ENCODE assay signal across 8 mouse cellular contexts in the genomic region with DNA sequence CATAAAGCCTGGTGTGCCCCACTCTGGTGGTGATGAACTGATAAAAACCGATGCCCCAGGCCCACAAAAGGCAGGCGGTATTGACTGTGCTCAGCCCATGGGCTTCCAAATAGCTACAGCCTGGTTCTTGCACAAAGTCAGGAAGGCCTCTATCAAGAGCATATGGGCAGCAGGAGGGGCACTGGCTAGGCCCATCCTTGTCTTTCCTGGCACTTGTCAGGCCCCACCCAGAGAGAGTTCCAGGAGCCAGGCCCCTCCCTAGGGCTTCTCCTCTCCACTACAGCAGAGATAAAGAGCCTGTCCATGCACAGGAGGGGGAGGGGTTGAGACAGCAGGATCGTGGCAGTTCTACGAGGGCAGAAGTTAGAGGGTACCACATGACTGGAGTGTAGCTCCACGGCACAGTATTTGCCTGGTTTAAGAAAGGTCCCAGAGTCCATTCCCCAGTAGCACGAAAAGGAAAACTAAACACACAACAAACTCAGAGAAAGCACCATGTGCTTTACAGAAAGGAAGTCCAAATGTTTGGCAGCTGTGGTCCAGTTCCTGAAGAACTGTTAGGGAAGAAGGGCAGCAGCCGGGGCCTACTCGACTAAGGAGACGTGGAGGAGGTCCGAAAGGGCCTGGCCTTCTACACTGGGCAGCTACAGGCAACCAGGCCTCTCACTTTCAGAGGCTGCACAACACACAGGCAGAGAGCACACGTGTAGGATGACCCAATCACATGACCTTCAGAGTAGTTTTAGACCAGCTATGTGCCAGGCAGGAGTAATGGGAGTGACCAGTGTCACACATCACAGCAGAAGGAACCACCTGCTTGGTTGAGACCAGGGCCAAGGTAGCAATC. TPM values are rescaled to one million over a fixed set of nuclear protein-coding genes. Genes with fewer than 3 reads are reported as not detected.
DNase-seq lines count a peak whose midpoint lies in the region; ATAC-seq lines count a peak whose summit lies in the region.

No protein-coding gene starts in this region.

- H3K4me2 ChIP-seq in heart, embryonic 11.5 days, result peak overlapping the region; percentile 67
- peak overlapping the region; percentile 91 for H3K4me2 ChIP-seq in liver, embryonic 13.5 days
- no peak overlapping the region for H3K4me2 ChIP-seq in stomach, embryonic 16.5 days (ENCODE audit: low read depth, low read length)

- 33% methylated on average over 11 of the region's 11 CpGs for WGBS in heart, embryonic 11.5 days (ENCODE audit: insufficient replicate concordance)
- 11% methylated on average over 11 of the region's 11 CpGs for WGBS in liver, embryonic 13.5 days (ENCODE audit: insufficient replicate concordance)
- 51% methylated on average over 11 of the region's 11 CpGs for WGBS in stomach, embryonic 16.5 days

- H3K27me3 ChIP-seq in heart, embryonic 11.5 days (ENCODE audit: control insufficient read depth, insufficient read depth, low read length), result no peaks in the 10 kb centered on the region
- H3K27me3 ChIP-seq in liver, embryonic 13.5 days, result no peaks in the 10 kb centered on the region
- H3K27me3 ChIP-seq in stomach, embryonic 16.5 days (ENCODE audit: control insufficient read depth, insufficient read depth, low read length), result no peaks in the 10 kb centered on the region

- peaks cover 4% of the 10 kb centered on the region for H3K36me3 ChIP-seq in heart, embryonic 11.5 days (ENCODE audit: control insufficient read depth, insufficient read depth, low read length)
- H3K36me3 ChIP-seq in liver, embryonic 13.5 days, result peaks cover 55% of the 10 kb centered on the region
- H3K36me3 ChIP-seq in stomach, embryonic 16.5 days (ENCODE audit: control insufficient read depth, insufficient read depth, low read length), result no peaks in the 10 kb centered on the region

- H3K9me3 ChIP-seq in heart, embryonic 11.5 days (replicated peaks; ENCODE audit: control insufficient read depth, low read length), result no peaks in the 10 kb centered on the region
- no peaks in the 10 kb centered on the region for H3K9me3 ChIP-seq in liver, embryonic 13.5 days (replicated peaks)
- no peaks in the 10 kb centered on the region for H3K9me3 ChIP-seq in stomach, embryonic 16.5 days (replicated peaks; ENCODE audit: control insufficient read depth, low read length)

- peak overlapping the region; percentile 95 for H3K27ac ChIP-seq in heart, embryonic 11.5 days (ENCODE audit: low read depth, low read length)
- peak overlapping the region; percentile 99 for H3K27ac ChIP-seq in liver, embryonic 13.5 days
- peak overlapping the region; percentile 93 for H3K27ac ChIP-seq in stomach, embryonic 16.5 days (ENCODE audit: low read length)

- H3K4me1 ChIP-seq in heart, embryonic 11.5 days (ENCODE audit: control insufficient read depth, insufficient read depth, low read length), result peaks cover 78% of the 10 kb centered on the region
- H3K4me1 ChIP-seq in liver, embryonic 13.5 days (replicated peaks), result peaks cover 98% of the 10 kb centered on the region
- H3K4me1 ChIP-seq in stomach, embryonic 16.5 days (ENCODE audit: control insufficient read depth, insufficient read depth, low read length), result peaks cover 61% of the 10 kb centered on the region

- ATAC-seq in heart, embryonic 11.5 days (replicated peaks; ENCODE audit: insufficient number of reproducible peaks, low FRiP score, low TSS enrichment), result peak; percentile 86
- peak; percentile 87 for ATAC-seq in liver, embryonic 13.5 days (ENCODE audit: low read depth)
- peak; percentile 65; the same call in 1 of the 2 replicates for ATAC-seq in stomach, embryonic 16.5 days (ENCODE audit: insufficient read depth, low FRiP score)

- no peak overlapping the region for H3K4me3 ChIP-seq in heart, embryonic 11.5 days (ENCODE audit: low read depth, low read length)
- peak overlapping the region; percentile 66 for H3K4me3 ChIP-seq in liver, embryonic 13.5 days (replicated peaks)
- H3K4me3 ChIP-seq in stomach, embryonic 16.5 days (replicated peaks; ENCODE audit: low read length), result no peak overlapping the region

- peak overlapping the region; percentile 64 for H3K9ac ChIP-seq in heart, embryonic 11.5 days (ENCODE audit: low read depth, low read length)
- H3K9ac ChIP-seq in liver, embryonic 13.5 days, result peak overlapping the region; percentile 85
- peak overlapping the region; percentile 6 for H3K9ac ChIP-seq in stomach, embryonic 16.5 days (ENCODE audit: low read length)

- peak; percentile 42 for DNase-seq in spleen, adult 12 weeks (ENCODE audit: low spot score)
- DNase-seq in spleen, adult 18-20 months, result no peak
- DNase-seq in liver, embryonic 13.5 days, result peak; percentile 78
- no peak for DNase-seq in T-cell, adult 2 months (ENCODE audit: low spot score)
- no peak for DNase-seq in retina, embryonic 14.5 days (ENCODE audit: low spot score)
- no peak for DNase-seq in thymus, postnatal 25 days

RNA-seq across cellular contexts. Expression of a gene that starts 3.8 kb away (rescaled TPM):
- polyA plus RNA-seq in heart, embryonic 11.5 days (2014; fragmentation: Nextera tagmentation; extraction: Ambion mirVana), result 19.6 and 21.8 TPM in 2 replicates
- polyA plus RNA-seq in liver, embryonic 13.5 days (2015; fragmentation: Nextera tagmentation; extraction: Ambion mirVana), result 39.0 and 42.3 TPM in 2 replicates
- polyA plus RNA-seq in stomach, embryonic 16.5 days (2015; fragmentation: Nextera tagmentation; extraction: Ambion mirVana), result 6.5 and 8.5 TPM in 2 replicates

RNA-seq across cellular contexts. Expression of a gene that starts 8.2 kb away (rescaled TPM):
- 0.46 and 1.2 TPM in 2 replicates for polyA plus RNA-seq in heart, embryonic 11.5 days (2014; fragmentation: Nextera tagmentation; extraction: Ambion mirVana)
- polyA plus RNA-seq in liver, embryonic 13.5 days (2015; fragmentation: Nextera tagmentation; extraction: Ambion mirVana), result 3.0 and 3.2 TPM in 2 replicates
- polyA plus RNA-seq in stomach, embryonic 16.5 days (2015; fragmentation: Nextera tagmentation; extraction: Ambion mirVana), result 57.0 and 68.4 TPM in 2 replicates

RNA-seq across cellular contexts. Expression of a gene that starts 29.5 kb away (rescaled TPM):
- polyA plus RNA-seq in heart, embryonic 11.5 days (2014; fragmentation: Nextera tagmentation; extraction: Ambion mirVana), result 27.9 and 28.3 TPM in 2 replicates
- polyA plus RNA-seq in liver, embryonic 13.5 days (2015; fragmentation: Nextera tagmentation; extraction: Ambion mirVana), result 23.4 and 35.2 TPM in 2 replicates
- polyA plus RNA-seq in stomach, embryonic 16.5 days (2015; fragmentation: Nextera tagmentation; extraction: Ambion mirVana), result 32.0 and 35.2 TPM in 2 replicates

RNA-seq across cellular contexts. Expression of a gene that starts 29.7 kb away (rescaled TPM):
- 12.3 and 13.0 TPM in 2 replicates for polyA plus RNA-seq in heart, embryonic 11.5 days (2014; fragmentation: Nextera tagmentation; extraction: Ambion mirVana)
- polyA plus RNA-seq in liver, embryonic 13.5 days (2015; fragmentation: Nextera tagmentation; extraction: Ambion mirVana), result 9.9 and 10.2 TPM in 2 replicates
- 19.5 and 19.7 TPM in 2 replicates for polyA plus RNA-seq in stomach, embryonic 16.5 days (2015; fragmentation: Nextera tagmentation; extraction: Ambion mirVana)

RNA-seq across cellular contexts. Expression of a gene that starts 45.4 kb away (rescaled TPM):
- 0.06 and 0.39 TPM in 2 replicates for polyA plus RNA-seq in heart, embryonic 11.5 days (2014; fragmentation: Nextera tagmentation; extraction: Ambion mirVana)
- polyA plus RNA-seq in liver, embryonic 13.5 days (2015; fragmentation: Nextera tagmentation; extraction: Ambion mirVana), result 0.36 and 0.46 TPM in 2 replicates
- 20.8 and 21.1 TPM in 2 replicates for polyA plus RNA-seq in stomach, embryonic 16.5 days (2015; fragmentation: Nextera tagmentation; extraction: Ambion mirVana)

Comparison
In these comparisons a context has a peak if more than half of its experiments do, and no peak if none do; other contexts are left out.
1. DNase-seq: peak in spleen, adult 12 weeks (single experiment) and liver, embryonic 13.5 days (single experiment); none in spleen, adult 18-20 months (0 of 2), T-cell, adult 2 months (single experiment), retina, embryonic 14.5 days (single experiment) and thymus, postnatal 25 days (single experiment).
2. H3K9ac ChIP-seq: peak in every context shown above with its lines; median percentile 85 in liver, embryonic 13.5 days; 64 in heart, embryonic 11.5 days; 6 in stomach, embryonic 16.5 days.
3. RNA of a gene that starts 8.2 kb away (polyA plus RNA-seq): 57.0 to 68.4 TPM in stomach, embryonic 16.5 days; 3.0 to 3.2 TPM in liver, embryonic 13.5 days and 0.46 to 1.2 TPM in heart, embryonic 11.5 days; every median in the first group is over 10 times any median in the second.
4. Peak in every context shown above with its lines, with median percentiles within 50 percentile points of each other: ATAC-seq and H3K27ac ChIP-seq.